Mouse (Mus musculus): Measurements from ENCODE around the gene Vgll4. TPM values are rescaled to one million over a fixed set of nuclear protein-coding genes. Genes with fewer than 3 reads are reported as not detected.

The Vgll4 gene
- polyA plus RNA-seq, 1 experiment from 2014 or later: 14.7 TPM

DNA sequence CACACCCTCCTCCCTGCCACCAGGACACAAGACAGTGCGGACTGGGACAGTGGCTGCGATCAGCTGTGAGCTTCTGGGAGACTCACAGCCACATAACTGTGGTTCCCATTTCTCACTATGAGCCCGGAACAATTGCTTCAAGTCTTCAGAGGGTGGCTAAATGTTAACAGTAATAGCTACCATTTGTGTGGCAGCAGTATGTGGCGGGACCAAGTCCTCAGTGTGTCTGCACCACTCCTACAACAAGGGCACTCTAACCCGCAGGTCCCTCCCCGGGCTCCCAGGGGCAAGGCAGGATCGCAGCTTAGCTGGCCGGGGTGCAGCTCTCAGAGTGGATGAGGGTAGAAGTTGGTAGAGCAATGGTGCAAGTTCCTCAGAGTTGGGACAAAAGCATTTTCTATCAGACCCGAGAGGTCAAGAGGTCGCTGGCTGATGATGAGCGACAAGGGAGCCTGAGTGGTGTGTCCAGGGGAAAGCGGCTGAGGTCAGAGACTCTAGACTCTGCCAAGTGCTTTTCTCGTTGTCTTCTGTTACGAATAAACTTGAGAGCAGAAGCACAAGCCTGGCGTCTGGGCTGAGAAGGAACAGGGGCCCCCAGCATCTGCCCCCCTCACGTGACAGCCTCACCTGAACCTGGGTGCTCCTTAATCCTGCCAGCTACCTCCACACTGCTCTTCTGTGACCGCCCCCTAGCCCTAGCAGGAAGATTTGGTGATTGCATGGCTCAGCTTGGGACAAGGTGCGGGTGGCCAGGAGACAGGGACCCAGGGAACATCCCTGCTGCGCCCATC is 95.5 kb downstream of the Vgll4 start:
- Histone ChIP-seq H3K4me3 (ENCODE audit: low read depth, low read length) (peak overlapping the region; percentile 53), H3K4me1 (ENCODE audit: insufficient read depth) (peaks cover 67% of the 10 kb centered on the region), H3K36me3 (replicated peaks; ENCODE audit: insufficient read depth, low read length) (no peaks in the 10 kb centered on the region), H3K9ac (replicated peaks) (peak overlapping the region; percentile 70), H3K9me3 (ENCODE audit: low read length) (no peaks in the 10 kb centered on the region), H3K27ac (ENCODE audit: low read depth) (peak overlapping the region; percentile 93), H3K27me3 (ENCODE audit: insufficient read depth, low read length) (no peaks in the 10 kb centered on the region), H3K4me2 (ENCODE audit: low read depth, low read length) (peak overlapping the region; percentile 86)
- WGBS (ENCODE audit: insufficient replicate concordance): 7% methylated on average over 19 of the region's 19 CpGs
- peak; percentile 29 for ATAC-seq
- peak; percentile 44 for DNase-seq
- TF ChIP-seq EP300 (IDR thresholded peaks at IDR 0.05; ENCODE audit: low read depth) (no peak), CTCF (IDR thresholded peaks at IDR 0.05; ENCODE audit: low read depth) (no peak)

DNA sequence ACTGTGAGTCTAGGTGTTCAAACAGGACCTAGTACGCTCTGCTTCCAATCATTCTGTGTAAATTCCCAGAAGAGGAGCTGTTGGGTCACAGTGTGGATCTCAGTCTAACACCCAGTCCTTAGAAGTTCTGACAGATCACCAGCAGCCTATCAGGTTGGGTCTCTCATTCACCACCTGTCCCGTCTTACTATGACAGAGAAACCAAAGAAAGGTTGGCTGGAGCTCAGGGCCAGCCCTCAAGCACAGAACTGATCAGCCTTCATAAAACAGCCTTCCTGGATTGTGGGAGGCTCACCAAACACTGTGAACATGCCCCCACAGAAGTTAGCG is 96.0 kb downstream of the Vgll4 start:
- Histone ChIP-seq H3K27me3 (ENCODE audit: insufficient read depth, low read length) (no peaks in the 10 kb centered on the region), H3K27ac (ENCODE audit: low read depth) (peak overlapping the region; percentile 93), H3K4me3 (ENCODE audit: low read depth, low read length) (peak overlapping the region; percentile 53), H3K4me2 (ENCODE audit: low read depth, low read length) (peak overlapping the region; percentile 86), H3K9me3 (ENCODE audit: low read length) (no peaks in the 10 kb centered on the region), H3K36me3 (replicated peaks; ENCODE audit: insufficient read depth, low read length) (no peaks in the 10 kb centered on the region), H3K9ac (replicated peaks) (peak overlapping the region; percentile 70), H3K4me1 (ENCODE audit: insufficient read depth) (peaks cover 65% of the 10 kb centered on the region)
- no peak for DNase-seq
- no peak for ATAC-seq
- no peak for TF ChIP-seq CTCF (IDR thresholded peaks at IDR 0.05; ENCODE audit: low read depth)
- no peak for TF ChIP-seq EP300 (IDR thresholded peaks at IDR 0.05; ENCODE audit: low read depth)
- WGBS (ENCODE audit: insufficient replicate concordance): 53% methylated on average over 3 of the region's 3 CpGs

DNA sequence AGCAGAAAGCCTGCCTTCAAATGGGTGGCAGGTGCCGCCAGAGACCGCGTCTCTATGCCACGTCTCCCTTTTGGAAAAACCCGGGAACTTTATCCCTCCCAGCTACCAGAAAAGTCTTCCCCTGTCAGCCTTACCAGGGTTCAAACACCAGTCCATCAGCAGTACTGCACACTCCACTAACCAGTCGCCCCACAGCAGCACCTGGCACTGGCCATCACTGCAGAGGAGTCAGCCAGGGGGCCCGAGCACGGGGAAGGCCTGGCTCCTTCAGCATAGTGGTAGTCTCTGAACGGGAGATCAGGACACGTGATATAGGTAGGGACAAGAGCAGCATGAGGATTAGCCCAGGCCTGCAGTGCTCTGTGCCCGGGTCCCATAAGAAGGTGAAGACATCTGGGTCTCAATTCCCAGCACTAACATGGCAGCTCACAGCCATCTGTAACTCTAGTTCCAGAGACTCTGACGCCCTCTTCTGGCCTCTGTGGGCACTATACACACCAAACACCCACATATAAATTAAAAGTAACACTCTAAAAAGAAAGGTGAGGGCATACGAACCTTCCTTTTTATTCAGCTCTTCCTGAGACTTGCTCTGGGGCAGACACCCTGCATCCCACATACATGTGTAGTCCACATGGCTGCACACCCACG is 98.7 kb downstream of the Vgll4 start:
- no peaks in the 10 kb centered on the region for H3K36me3 ChIP-seq (replicated peaks; ENCODE audit: insufficient read depth, low read length)
- H3K27me3 ChIP-seq (ENCODE audit: insufficient read depth, low read length): no peaks in the 10 kb centered on the region
- ATAC-seq (no peak), DNase-seq (no peak)
- TF ChIP-seq CTCF (IDR thresholded peaks at IDR 0.05; ENCODE audit: low read depth) (no peak), EP300 (IDR thresholded peaks at IDR 0.05; ENCODE audit: low read depth) (no peak)
- no peak overlapping the region for H3K4me3 ChIP-seq (ENCODE audit: low read depth, low read length)
- 86% methylated on average over 14 of the region's 14 CpGs for WGBS (ENCODE audit: insufficient replicate concordance)
- H3K27ac ChIP-seq (ENCODE audit: low read depth): no peak overlapping the region
- H3K9ac ChIP-seq (replicated peaks): no peak overlapping the region
- peaks cover 40% of the 10 kb centered on the region for H3K4me1 ChIP-seq (ENCODE audit: insufficient read depth)
- no peaks in the 10 kb centered on the region for H3K9me3 ChIP-seq (ENCODE audit: low read length)
- H3K4me2 ChIP-seq (ENCODE audit: low read depth, low read length): no peak overlapping the region

DNA sequence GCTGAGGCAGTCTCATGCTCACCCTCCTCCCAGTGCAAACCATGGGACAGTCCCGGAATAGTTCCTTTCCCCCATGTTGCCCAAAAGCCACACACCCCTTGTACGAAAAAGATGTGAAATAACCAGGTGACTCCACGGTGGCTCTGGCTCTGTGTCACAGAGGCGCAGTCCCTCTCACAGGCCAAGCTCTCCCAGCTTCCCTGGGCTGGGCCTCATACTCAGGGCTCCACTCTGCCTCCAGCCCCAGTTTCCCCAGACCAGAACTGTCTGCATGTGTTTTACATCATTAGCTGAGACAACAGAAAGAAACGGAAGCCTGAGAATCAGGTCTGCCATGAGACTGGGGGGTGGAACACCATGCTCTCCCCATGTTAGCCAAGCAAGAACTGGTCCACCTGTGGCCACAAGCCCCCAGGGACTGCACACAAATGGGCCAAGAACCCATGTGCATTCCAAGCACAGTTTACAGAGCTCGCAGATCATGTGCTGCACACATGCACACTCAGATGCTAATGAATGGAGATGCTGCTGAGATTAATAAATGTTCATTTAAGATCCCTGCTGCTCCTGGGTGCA is 100.2 kb downstream of the Vgll4 start:
- DNase-seq (no peak), ATAC-seq (no peak)
- no peak overlapping the region for H3K9ac ChIP-seq (replicated peaks)
- 74% methylated on average over 6 of the region's 6 CpGs for WGBS (ENCODE audit: insufficient replicate concordance)
- H3K4me2 ChIP-seq (ENCODE audit: low read depth, low read length): no peak overlapping the region
- H3K36me3 ChIP-seq (replicated peaks; ENCODE audit: insufficient read depth, low read length): no peaks in the 10 kb centered on the region
- TF ChIP-seq EP300 (IDR thresholded peaks at IDR 0.05; ENCODE audit: low read depth) (no peak), CTCF (IDR thresholded peaks at IDR 0.05; ENCODE audit: low read depth) (no peak)
- H3K4me1 ChIP-seq (ENCODE audit: insufficient read depth): peaks cover 31% of the 10 kb centered on the region
- H3K4me3 ChIP-seq (ENCODE audit: low read depth, low read length): no peak overlapping the region
- H3K9me3 ChIP-seq (ENCODE audit: low read length): no peaks in the 10 kb centered on the region
- no peak overlapping the region for H3K27ac ChIP-seq (ENCODE audit: low read depth)
- H3K27me3 ChIP-seq (ENCODE audit: insufficient read depth, low read length): no peaks in the 10 kb centered on the region

DNA sequence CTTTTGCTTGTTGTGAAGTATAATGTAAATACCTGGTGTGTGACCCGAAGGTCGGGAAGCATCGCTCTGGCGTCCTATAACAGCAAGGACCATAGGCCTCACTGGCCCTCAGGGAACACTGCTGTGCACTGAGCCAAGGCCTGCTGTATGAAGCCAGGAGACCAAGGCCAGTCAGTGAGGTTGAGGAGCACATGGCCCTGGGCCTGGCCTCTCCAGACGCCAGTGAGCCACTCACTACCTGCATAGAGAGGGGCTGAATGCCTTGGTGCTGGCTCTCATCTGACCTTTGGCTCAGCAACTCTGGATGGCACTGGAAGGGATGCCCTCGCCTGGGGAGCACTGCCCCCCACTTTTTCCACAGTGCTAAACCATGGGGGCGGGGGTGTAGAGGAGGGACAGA is 101.1 kb downstream of the Vgll4 start:
- Histone ChIP-seq H3K27ac (ENCODE audit: low read depth) (no peak overlapping the region), H3K9ac (replicated peaks) (no peak overlapping the region), H3K4me1 (ENCODE audit: insufficient read depth) (peaks cover 21% of the 10 kb centered on the region), H3K36me3 (replicated peaks; ENCODE audit: insufficient read depth, low read length) (peaks cover 4% of the 10 kb centered on the region), H3K9me3 (ENCODE audit: low read length) (no peaks in the 10 kb centered on the region), H3K4me2 (ENCODE audit: low read depth, low read length) (no peak overlapping the region), H3K27me3 (ENCODE audit: insufficient read depth, low read length) (no peaks in the 10 kb centered on the region), H3K4me3 (ENCODE audit: low read depth, low read length) (no peak overlapping the region)
- DNase-seq (no peak), ATAC-seq (no peak)
- WGBS (ENCODE audit: insufficient replicate concordance): 76% methylated on average over 7 of the region's 7 CpGs
- TF ChIP-seq EP300 (IDR thresholded peaks at IDR 0.05; ENCODE audit: low read depth) (no peak), CTCF (IDR thresholded peaks at IDR 0.05; ENCODE audit: low read depth) (no peak)

DNA sequence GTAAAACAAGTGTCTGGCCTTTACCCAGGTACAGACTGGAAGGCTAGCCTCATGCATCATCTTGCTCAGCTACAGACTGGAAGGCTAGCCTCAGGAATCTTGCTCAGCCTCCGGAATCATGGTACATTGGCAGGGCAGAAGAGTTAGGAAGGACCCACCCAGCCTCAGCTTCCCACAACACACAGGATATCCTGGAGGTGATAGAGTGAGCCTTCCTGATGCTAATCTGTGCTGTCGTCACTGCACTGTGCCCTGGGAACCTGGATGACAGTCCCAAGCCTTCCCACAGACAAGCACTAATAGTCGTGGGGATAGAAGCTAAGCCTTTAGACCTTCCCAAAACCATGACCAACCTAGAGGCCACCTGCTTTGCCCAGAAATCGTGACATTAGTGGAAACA is 103.2 kb downstream of the Vgll4 start:
- Histone ChIP-seq H3K4me3 (ENCODE audit: low read depth, low read length) (no peak overlapping the region), H3K4me2 (ENCODE audit: low read depth, low read length) (no peak overlapping the region), H3K27ac (ENCODE audit: low read depth) (no peak overlapping the region), H3K27me3 (ENCODE audit: insufficient read depth, low read length) (no peaks in the 10 kb centered on the region), H3K9me3 (ENCODE audit: low read length) (no peaks in the 10 kb centered on the region), H3K9ac (replicated peaks) (no peak overlapping the region), H3K4me1 (ENCODE audit: insufficient read depth) (peaks cover 9% of the 10 kb centered on the region), H3K36me3 (replicated peaks; ENCODE audit: insufficient read depth, low read length) (peaks cover 20% of the 10 kb centered on the region)
- TF ChIP-seq EP300 (IDR thresholded peaks at IDR 0.05; ENCODE audit: low read depth) (no peak), CTCF (IDR thresholded peaks at IDR 0.05; ENCODE audit: low read depth) (no peak)
- DNase-seq (no peak), ATAC-seq (no peak)
- WGBS (ENCODE audit: insufficient replicate concordance): 62% methylated on average over 4 of the region's 4 CpGs
